Mouse (Mus musculus) C2C12 (cell line): ENCODE data around the gene Marveld1.

Experiments used
- CTCF ChIP-seq: IDR thresholded peaks from one replicate; pipeline ENCODE4 v1.5.1; 2011; ENCODE audit not compliant: control insufficient read depth, insufficient read depth, insufficient read length
- MAX ChIP-seq: IDR thresholded peaks from one replicate; pipeline ENCODE4 v1.6.1; 2011; ENCODE audit warnings: mild to moderate bottlenecking, control low read depth
- MYOG ChIP-seq: IDR thresholded peaks from one replicate; pipeline ENCODE4 v1.6.1; 2011; ENCODE audit not compliant: control insufficient read depth, insufficient read length; ENCODE audit errors: extremely low read depth
- USF1 ChIP-seq: IDR thresholded peaks from one replicate; pipeline ENCODE4 v1.6.1; 2011; ENCODE audit warnings: low read depth, mild to moderate bottlenecking, control low read depth, moderate library complexity

- TF ChIP-seq CTCF (no peak), USF1 (no peak), MYOG (no peak), MAX (no peak)
Measured at GRCm38 (mm10) chr19:42163764-42164163, 16.6 kb downstream of the Marveld1 start, which contains the start of gene Zfyve27.
